Mouse (Mus musculus) limb, embryonic 12.5 days (tissue): Measurements from ENCODE around the gene Pde1a. TPM values are rescaled to one million over a fixed set of nuclear protein-coding genes. Genes with fewer than 3 reads are reported as not detected.
"Not testable (repeated sequence)": the region's sequence is repeated elsewhere in the genome, so short reads cannot be mapped to it uniquely, and the experiment has no call there.

Source experiments
- ATAC-seq: fragments of 200-750 bp; cut with Nextera tagmentation; 2 replicates; pipeline ENCODE4 v1.8.0; 2017; ENCODE audit warnings: low read depth, moderate TSS enrichment; ENCODE audit not compliant: insufficient number of reproducible peaks, insufficient read depth, low FRiP score, low TSS enrichment
- H3K27ac ChIP-seq: fragments of 300-500 bp; sonication (generic); 2 replicates; pipeline ENCODE4 v1.5.1; 2016; ENCODE audit warnings: mild to moderate bottlenecking, moderate library complexity
- H3K27me3 ChIP-seq: fragments of 300-500 bp; sonication (generic); 2 replicates; pipeline ENCODE4 v1.6.1; 2016; ENCODE audit warnings: mild to moderate bottlenecking, moderate library complexity
- H3K36me3 ChIP-seq: fragments of 300-500 bp; sonication (generic); 2 replicates; pipeline ENCODE4 v1.6.1; 2016; ENCODE audit warnings: mild to moderate bottlenecking, moderate library complexity
- H3K4me1 ChIP-seq: fragments of 300-500 bp; sonication (generic); replicated peaks from 2 replicates; pipeline ENCODE4 v1.6.1; 2016
- H3K4me2 ChIP-seq: fragments of 300-500 bp; sonication (generic); 2 replicates; pipeline ENCODE4 v1.6.1; 2016; ENCODE audit warnings: mild to moderate bottlenecking, moderate library complexity
- H3K4me3 ChIP-seq: fragments of 300-500 bp; sonication (generic); replicated peaks from 2 replicates; pipeline ENCODE4 v1.5.1; 2016; ENCODE audit warnings: mild to moderate bottlenecking
- H3K9ac ChIP-seq: fragments of 300-500 bp; sonication (generic); replicated peaks from 2 replicates; pipeline ENCODE4 v1.6.1; 2016; ENCODE audit warnings: mild to moderate bottlenecking, moderate library complexity
- H3K9me3 ChIP-seq: fragments of 300-500 bp; sonication (generic); 2 replicates; pipeline ENCODE4 v1.6.1; 2016; ENCODE audit warnings: mild to moderate bottlenecking, moderate library complexity
- WGBS: fragments of 180-500 bp; shearing (Covaris S2); methylation state at CpG from one replicate; pipeline ENCODE4 v1.1.7; 2016; 5-methylcytosine and 5-hydroxymethylcytosine counted together
- polyA plus RNA-seq: library from polyadenylated mRNA; unstranded; fragments of >200 nt; fragmentation: Nextera tagmentation; extraction: Ambion mirVana; gene quantifications from 2 replicates; pipeline ENCODE4 v1.2.1, GENCODE M21; 2016

The Pde1a gene
- polyA plus RNA-seq, 1 experiment from 2014 or later, result 2.0 TPM

- Histone ChIP-seq H3K9ac (no peak overlapping the region), H3K36me3 (no peaks in the 10 kb centered on the region), H3K27ac (no peak overlapping the region), H3K27me3 (no peaks in the 10 kb centered on the region), H3K4me1 (no peaks in the 10 kb centered on the region), H3K9me3 (no peaks in the 10 kb centered on the region), H3K4me3 (no peak overlapping the region), H3K4me2 (no peak overlapping the region)
- ATAC-seq, result no peak
- 90% methylated on average over 8 of the region's 8 CpGs for WGBS
Observed at GRCm38 (mm10) chr2:79890726-79891125, 238.5 kb downstream of the Pde1a start.

DNA sequence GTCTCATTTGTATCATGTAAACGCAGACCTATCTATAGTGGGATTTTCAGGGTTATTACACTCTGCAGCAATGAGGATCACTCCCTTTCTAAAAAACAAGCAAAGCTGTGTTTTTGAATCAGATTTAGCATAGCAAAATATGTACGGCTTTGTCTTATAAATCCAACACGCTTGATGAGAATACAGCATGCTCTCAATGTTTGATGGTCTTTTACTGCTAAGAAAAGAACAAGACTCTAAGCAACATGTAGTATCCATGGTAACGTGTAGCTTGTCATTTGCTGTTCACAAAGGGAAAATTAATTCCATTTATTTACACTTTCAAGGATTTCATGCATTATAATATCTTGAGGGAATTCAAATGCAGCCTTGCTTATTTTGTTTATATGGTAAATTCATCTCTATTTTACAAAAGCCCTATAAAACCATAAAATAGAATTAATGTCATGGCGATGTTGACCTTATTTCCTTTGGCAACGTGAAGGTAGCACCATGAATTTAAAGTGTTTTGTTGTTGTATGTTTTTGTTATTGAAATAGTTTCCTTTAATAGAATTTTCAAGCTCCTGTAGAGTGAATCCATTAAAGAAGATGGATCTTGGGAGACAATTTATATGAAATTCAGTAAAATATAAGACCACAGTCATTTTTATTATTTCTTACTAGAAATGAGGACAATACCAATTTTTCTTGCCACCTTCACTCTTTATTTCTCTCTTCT lies 245.5 kb downstream of the Pde1a start:
- Histone ChIP-seq H3K9me3 (no peaks in the 10 kb centered on the region), H3K27ac (no peak overlapping the region), H3K4me2 (no peak overlapping the region), H3K27me3 (no peaks in the 10 kb centered on the region), H3K9ac (no peak overlapping the region), H3K4me1 (no peaks in the 10 kb centered on the region), H3K36me3 (no peaks in the 10 kb centered on the region), H3K4me3 (no peak overlapping the region)
- no peak for ATAC-seq
- WGBS, result 92% methylated on average over 6 of the region's 6 CpGs

DNA sequence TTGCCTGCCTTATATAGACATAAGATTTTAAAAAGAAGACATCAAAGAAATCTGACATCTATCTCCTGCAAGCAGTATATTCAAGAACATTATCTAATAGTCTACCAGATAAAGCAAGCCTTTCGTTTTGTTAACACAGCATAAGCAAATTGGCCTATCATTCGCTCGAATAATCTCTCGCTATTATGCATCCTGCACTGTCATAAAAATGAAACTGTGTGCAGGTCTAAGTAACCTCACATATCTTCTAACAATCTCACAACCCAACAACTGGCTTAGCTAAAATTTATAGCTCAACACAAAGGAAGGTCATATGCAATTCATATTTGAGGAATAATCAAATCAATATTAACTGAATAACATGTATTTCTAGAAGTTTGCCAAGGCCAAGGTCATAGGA lies 246.0 kb downstream of the Pde1a start:
- no peak overlapping the region for H3K4me3 ChIP-seq
- H3K4me2 ChIP-seq, result no peak overlapping the region
- no peaks in the 10 kb centered on the region for H3K36me3 ChIP-seq
- no peaks in the 10 kb centered on the region for H3K27me3 ChIP-seq
- no peaks in the 10 kb centered on the region for H3K9me3 ChIP-seq
- H3K27ac ChIP-seq, result no peak overlapping the region
- 96% methylated on average over 4 of the region's 4 CpGs for WGBS
- no peak for ATAC-seq
- H3K4me1 ChIP-seq, result no peaks in the 10 kb centered on the region
- no peak overlapping the region for H3K9ac ChIP-seq

- no peak overlapping the region for H3K4me2 ChIP-seq
- no peaks in the 10 kb centered on the region for H3K27me3 ChIP-seq
- WGBS, result 42% methylated on average over 9 of the region's 9 CpGs
- no peaks in the 10 kb centered on the region for H3K9me3 ChIP-seq
- H3K27ac ChIP-seq, result no peak overlapping the region
- H3K4me1 ChIP-seq, result no peaks in the 10 kb centered on the region
- ATAC-seq, result no peak
- H3K9ac ChIP-seq, result no peak overlapping the region
- no peaks in the 10 kb centered on the region for H3K36me3 ChIP-seq
- no peak overlapping the region for H3K4me3 ChIP-seq
Observed at GRCm38 (mm10) chr2:79865275-79865999, 263.8 kb downstream of the Pde1a start.

- Histone ChIP-seq H3K27ac (no peak overlapping the region), H3K4me3 (no peak overlapping the region), H3K4me2 (no peak overlapping the region), H3K9ac (no peak overlapping the region), H3K36me3 (no peaks in the 10 kb centered on the region), H3K9me3 (no peaks in the 10 kb centered on the region), H3K4me1 (no peaks in the 10 kb centered on the region), H3K27me3 (no peaks in the 10 kb centered on the region)
- ATAC-seq, result no peak
- WGBS, result 86% methylated on average over 1 of the region's 1 CpGs
Observed at GRCm38 (mm10) chr2:79856874-79857273, 272.4 kb downstream of the Pde1a start.

DNA sequence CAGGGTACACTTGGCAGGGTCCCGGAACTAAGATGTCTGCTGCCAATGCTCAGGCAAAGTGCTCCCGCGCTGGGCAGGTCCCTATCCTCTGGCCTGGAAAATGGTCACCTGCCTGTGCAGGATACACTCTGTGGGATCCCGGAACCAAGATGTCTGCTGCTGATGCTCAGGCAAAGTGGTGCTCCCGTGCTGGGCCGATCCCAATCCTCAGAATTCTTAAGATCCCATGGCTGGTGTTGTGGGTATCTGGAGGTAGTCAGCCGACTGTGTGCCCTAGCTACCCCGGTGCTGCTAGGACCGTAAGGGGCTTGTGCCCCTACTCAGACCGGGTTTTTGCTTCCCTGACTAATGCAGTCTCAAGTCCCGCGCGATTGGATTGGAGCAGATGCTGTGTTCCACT lies 281.9 kb downstream of the Pde1a start:
- WGBS, result 85% methylated on average over 13 of the region's 13 CpGs
- H3K27me3 ChIP-seq, H3K9ac ChIP-seq, H3K4me2 ChIP-seq, ATAC-seq, H3K27ac ChIP-seq, H3K36me3 ChIP-seq, H3K4me3 ChIP-seq, H3K4me1 ChIP-seq, H3K9me3 ChIP-seq: not testable (repeated sequence)

GRCm38 (mm10) chr2:79839513-79839912 lies 289.7 kb downstream of the Pde1a start:
- Histone ChIP-seq H3K27ac (no peak overlapping the region), H3K36me3 (no peaks in the 10 kb centered on the region), H3K9me3 (no peaks in the 10 kb centered on the region), H3K4me1 (no peaks in the 10 kb centered on the region), H3K9ac (no peak overlapping the region), H3K4me2 (no peak overlapping the region), H3K27me3 (no peaks in the 10 kb centered on the region), H3K4me3 (no peak overlapping the region)
- 75% methylated on average over 5 of the region's 5 CpGs for WGBS
- ATAC-seq, result no peak

DNA sequence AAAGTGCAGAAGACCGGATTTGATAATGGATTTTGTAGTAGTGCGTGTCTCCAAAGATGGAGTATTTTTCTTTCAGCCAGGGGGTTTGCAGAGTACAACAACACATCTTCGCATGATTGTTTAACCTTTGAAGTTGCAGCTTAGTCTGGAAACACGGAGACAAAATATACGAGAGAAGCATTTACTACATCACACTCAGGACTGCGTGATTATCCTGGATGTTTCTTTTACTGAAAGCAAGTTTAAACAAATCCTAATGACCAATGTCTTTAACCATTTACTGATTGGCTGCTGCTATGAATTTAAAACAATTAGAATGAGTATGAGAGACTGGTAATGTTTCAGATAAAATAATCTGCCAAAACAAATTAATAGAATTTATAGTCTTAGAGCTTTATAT lies 290.2 kb downstream of the Pde1a start:
- WGBS, result 83% methylated on average over 6 of the region's 6 CpGs
- H3K27ac ChIP-seq, result no peak overlapping the region
- no peak overlapping the region for H3K9ac ChIP-seq
- no peaks in the 10 kb centered on the region for H3K27me3 ChIP-seq
- no peaks in the 10 kb centered on the region for H3K36me3 ChIP-seq
- no peak overlapping the region for H3K4me3 ChIP-seq
- no peak for ATAC-seq
- no peaks in the 10 kb centered on the region for H3K4me1 ChIP-seq
- H3K9me3 ChIP-seq, result no peaks in the 10 kb centered on the region
- H3K4me2 ChIP-seq, result no peak overlapping the region

GRCm38 (mm10) chr2:79825853-79826252 lies 303.4 kb downstream of the Pde1a start:
- no peak overlapping the region for H3K4me3 ChIP-seq
- ATAC-seq, result no peak
- H3K36me3 ChIP-seq, result no peaks in the 10 kb centered on the region
- H3K4me2 ChIP-seq, result no peak overlapping the region
- no peaks in the 10 kb centered on the region for H3K9me3 ChIP-seq
- H3K9ac ChIP-seq, result no peak overlapping the region
- no peaks in the 10 kb centered on the region for H3K4me1 ChIP-seq
- H3K27me3 ChIP-seq, result no peaks in the 10 kb centered on the region
- H3K27ac ChIP-seq, result no peak overlapping the region
- 62% methylated on average over 4 of the region's 4 CpGs for WGBS

DNA sequence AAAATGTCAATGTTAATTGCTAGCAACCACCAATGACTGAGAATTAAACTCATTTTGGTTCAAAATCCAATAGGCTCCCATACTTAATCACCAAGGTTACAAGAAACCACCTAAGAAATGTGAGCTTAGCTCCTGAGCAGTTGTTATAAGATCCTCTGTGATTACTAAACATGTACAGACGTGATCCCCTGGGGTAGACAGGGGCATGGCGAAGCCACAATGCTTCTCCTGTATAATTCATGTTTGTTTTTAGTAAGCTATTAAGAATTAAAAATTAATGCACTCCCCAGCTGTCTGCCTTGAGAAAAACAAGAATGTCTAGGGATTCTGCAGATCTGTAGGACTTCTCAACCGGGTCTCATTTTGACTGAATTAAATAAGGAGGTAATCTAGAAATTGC lies 309.7 kb downstream of the Pde1a start:
- Histone ChIP-seq H3K36me3 (no peaks in the 10 kb centered on the region), H3K4me1 (no peaks in the 10 kb centered on the region), H3K9ac (no peak overlapping the region), H3K27ac (no peak overlapping the region), H3K9me3 (no peaks in the 10 kb centered on the region), H3K4me2 (no peak overlapping the region), H3K4me3 (no peak overlapping the region), H3K27me3 (no peaks in the 10 kb centered on the region)
- no peak for ATAC-seq
- WGBS, result 68% methylated on average over 3 of the region's 3 CpGs

DNA sequence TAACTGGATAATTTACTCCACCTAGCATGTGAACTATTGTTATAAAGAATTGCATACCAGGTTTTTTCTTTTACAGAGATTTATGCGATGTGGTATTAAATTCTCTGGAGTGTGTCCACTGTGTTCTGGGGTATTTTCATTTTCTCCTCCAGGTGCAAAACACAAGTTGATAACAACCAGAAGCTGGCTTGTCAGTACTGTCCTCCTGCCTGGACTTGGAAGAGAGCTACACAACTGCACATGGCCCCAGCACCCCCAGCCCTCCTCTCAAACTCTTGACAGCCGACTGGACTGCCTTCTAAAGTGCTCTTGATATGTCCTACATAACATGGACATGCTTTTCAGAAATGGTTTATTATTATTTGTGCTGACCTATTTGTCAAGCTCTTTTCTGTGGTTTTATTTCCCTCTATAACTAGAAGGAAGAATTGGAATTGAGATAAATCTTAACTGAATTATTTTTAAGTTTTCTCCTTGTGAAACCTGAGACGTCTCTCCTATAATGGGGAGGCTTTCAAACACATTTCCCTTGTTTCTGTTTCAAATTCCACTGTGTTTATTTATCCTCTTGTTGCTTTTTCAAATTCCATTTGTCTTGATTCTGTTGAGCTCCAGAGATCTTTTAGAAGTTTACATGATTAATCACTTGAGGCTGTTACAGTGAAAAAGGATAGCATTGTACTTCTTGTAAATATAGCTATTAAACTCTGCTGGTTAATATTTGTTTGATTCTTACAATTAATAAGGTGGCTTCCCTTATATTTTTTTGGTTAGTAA lies 313.4 kb downstream of the Pde1a start:
- no peaks in the 10 kb centered on the region for H3K36me3 ChIP-seq
- H3K27me3 ChIP-seq, result no peaks in the 10 kb centered on the region
- no peak overlapping the region for H3K4me3 ChIP-seq
- H3K27ac ChIP-seq, result no peak overlapping the region
- H3K4me1 ChIP-seq, result no peaks in the 10 kb centered on the region
- H3K9ac ChIP-seq, result no peak overlapping the region
- H3K4me2 ChIP-seq, result no peak overlapping the region
- WGBS, result 45% methylated on average over 3 of the region's 3 CpGs
- no peak for ATAC-seq
- no peaks in the 10 kb centered on the region for H3K9me3 ChIP-seq
